Mouse (Mus musculus) CH12.LX (cell line): ENCODE measurements at regions not wholly inside any gene's neighbourhood (a gene's known extent, or its start where the extent isn't known, plus 50 kb on each side); places are given as distances from the start of the nearest gene placed in this dataset.

Source experiments
- DNase-seq: peaks from one replicate; pipeline ENCODE4 v3.0.0-alpha.2; 2013; ENCODE audit errors: extremely low read depth
- H3K27ac ChIP-seq: 2 replicates; pipeline ENCODE4 v1.5.1; 2012; ENCODE audit warnings: low read depth, mild to moderate bottlenecking, control low read depth, moderate library complexity; ENCODE audit not compliant: insufficient read depth
- H3K27me3 ChIP-seq: replicated peaks from 2 replicates; pipeline ENCODE3; 2012; ENCODE audit warnings: inconsistent platforms
- H3K36me3 ChIP-seq, 2 experiments: replicated peaks in 1 of 2; 2 replicates each; pipeline versions ENCODE3 to v1.6.1; 2012; ENCODE audit warnings: inconsistent platforms in 1 of 2, low read length in 1 of 2, mild to moderate bottlenecking in 1 of 2, mixed read lengths in 1 of 2, moderate library complexity in 1 of 2; ENCODE audit not compliant: control insufficient read depth in 1 of 2, insufficient read depth in 1 of 2
- H3K4me1 ChIP-seq, 2 experiments: 2 replicates each; pipeline ENCODE4 v1.6.1; 2012; ENCODE audit warnings: inconsistent platforms in 1 of 2, moderate library complexity in 1 of 2; ENCODE audit not compliant: insufficient read depth in 2 of 2, control insufficient read depth in 1 of 2
- H3K4me2 ChIP-seq: 2 replicates; pipeline ENCODE4 v1.6.1; 2012; ENCODE audit warnings: low read depth, mild to moderate bottlenecking, control low read depth; ENCODE audit not compliant: poor library complexity, insufficient read depth, severe bottlenecking
- H3K4me3 ChIP-seq, 3 experiments: fragments of 150-350 bp in 1 of 3; sonication (generic) in 1 of 3; replicated peaks in 1 of 3; 2 replicates each; pipeline versions ENCODE3 to v1.5.1; 2011 to 2012; ENCODE audit warnings: low read depth in 2 of 3, low read length in 2 of 3, mild to moderate bottlenecking in 2 of 3, moderate library complexity in 2 of 3, control low read depth in 1 of 3, improper control_type of control experiment in 1 of 3, inconsistent platforms in 1 of 3, mixed read lengths in 1 of 3; ENCODE audit not compliant: poor library complexity in 1 of 3
- H3K79me2 ChIP-seq: replicated peaks from 2 replicates; pipeline ENCODE4 v1.6.1; 2012; ENCODE audit warnings: mild to moderate bottlenecking, moderate library complexity; ENCODE audit not compliant: control insufficient read depth, poor library complexity, insufficient read depth, severe bottlenecking; ENCODE audit errors: extremely low read depth
- H3K9ac ChIP-seq: 2 replicates; pipeline ENCODE4 v1.6.1; 2012; ENCODE audit warnings: low read depth, mild to moderate bottlenecking, control low read depth, moderate library complexity; ENCODE audit not compliant: insufficient read depth
- H3K9me3 ChIP-seq: replicated peaks from 2 replicates; pipeline ENCODE3; 2012; ENCODE audit warnings: low read length, inconsistent platforms, mixed read lengths
- BHLHE40 ChIP-seq: IDR thresholded peaks from 2 replicates; pipeline ENCODE4 v1.6.1; 2011; ENCODE audit warnings: mild to moderate bottlenecking, low read depth, low read length, improper control_type of control experiment
- CTCF ChIP-seq, 2 experiments: IDR thresholded peaks in 1 of 2; conservative IDR thresholded peaks in 1 of 2; 2 replicates each; pipeline ENCODE4 v1.5.1; 2011 to 2012; ENCODE audit warnings: low read depth in 2 of 2, low read length in 2 of 2, improper control_type of control experiment in 1 of 2, inconsistent platforms in 1 of 2, mild to moderate bottlenecking in 1 of 2, moderate library complexity in 1 of 2
- E2F4 ChIP-seq: IDR thresholded peaks from 2 replicates; pipeline ENCODE4 v1.6.1; 2011; ENCODE audit warnings: low read depth, low read length, improper control_type of control experiment; ENCODE audit not compliant: insufficient replicate concordance
- EP300 ChIP-seq: IDR thresholded peaks from 2 replicates; pipeline ENCODE4 v1.6.1; 2011; ENCODE audit warnings: low read length, improper control_type of control experiment
- ETS1 ChIP-seq: conservative IDR thresholded peaks from 2 replicates; pipeline ENCODE4 v1.6.1; 2012; ENCODE audit warnings: low read depth, mild to moderate bottlenecking, inconsistent platforms, low read length, improper control_type of control experiment, moderate library complexity
- GABPA ChIP-seq: IDR thresholded peaks from 2 replicates; pipeline ENCODE4 v1.6.1; 2012; ENCODE audit warnings: low read depth, low read length, improper control_type of control experiment, inconsistent platforms; ENCODE audit not compliant: insufficient replicate concordance
- HCFC1 ChIP-seq: IDR thresholded peaks from 2 replicates; pipeline ENCODE4 v1.6.1; 2012; ENCODE audit warnings: low read depth, mild to moderate bottlenecking, inconsistent platforms, low read length, improper control_type of control experiment
- IRF4 ChIP-seq: IDR thresholded peaks from 2 replicates; pipeline ENCODE4 v1.6.1; 2014; ENCODE audit warnings: low read depth, mild to moderate bottlenecking, inconsistent platforms, low read length, improper control_type of control experiment
- KAT2A ChIP-seq: IDR thresholded peaks from 2 replicates; pipeline ENCODE4 v1.6.1; 2012; ENCODE audit warnings: low read length, improper control_type of control experiment, inconsistent platforms; ENCODE audit not compliant: insufficient replicate concordance
- MAFK ChIP-seq: IDR thresholded peaks from 2 replicates; pipeline ENCODE4 v1.6.1; 2011; ENCODE audit warnings: low read length, improper control_type of control experiment; ENCODE audit not compliant: insufficient replicate concordance
- MAX ChIP-seq: IDR thresholded peaks from 2 replicates; pipeline ENCODE4 v1.6.1; 2011; ENCODE audit warnings: low read length, improper control_type of control experiment
- MAZ ChIP-seq: IDR thresholded peaks from 2 replicates; pipeline ENCODE4 v1.6.1; 2012; ENCODE audit warnings: low read depth, mild to moderate bottlenecking, inconsistent platforms, low read length, improper control_type of control experiment, moderate library complexity
- MXI1 ChIP-seq: IDR thresholded peaks from 2 replicates; pipeline ENCODE4 v1.6.1; 2011; ENCODE audit warnings: mild to moderate bottlenecking, low read depth, low read length, improper control_type of control experiment
- MYC ChIP-seq: IDR thresholded peaks from 2 replicates; pipeline ENCODE4 v1.6.1; 2011; ENCODE audit warnings: low read depth, mild to moderate bottlenecking, improper control_type of control experiment, low read length
- NELFE ChIP-seq: IDR thresholded peaks from 2 replicates; pipeline ENCODE4 v1.6.1; 2011; ENCODE audit warnings: low read depth, low read length, improper control_type of control experiment
- NRF1 ChIP-seq: IDR thresholded peaks from 2 replicates; pipeline ENCODE4 v1.6.1; 2014; ENCODE audit warnings: low read depth, mild to moderate bottlenecking, inconsistent platforms, low read length, improper control_type of control experiment, moderate library complexity
- PAX5 ChIP-seq: IDR thresholded peaks from 2 replicates; pipeline ENCODE4 v1.6.1; 2012; ENCODE audit warnings: low read length, inconsistent platforms, mixed read lengths
- RAD21 ChIP-seq: IDR thresholded peaks from 2 replicates; pipeline ENCODE4 v1.6.1; 2011; ENCODE audit warnings: low read depth, mild to moderate bottlenecking, low read length, improper control_type of control experiment, moderate library complexity
- RCOR1 ChIP-seq: conservative IDR thresholded peaks from 2 replicates; pipeline ENCODE4 v1.6.1; 2012; ENCODE audit warnings: low read depth, mild to moderate bottlenecking, inconsistent platforms, low read length, improper control_type of control experiment
- SIN3A ChIP-seq: IDR thresholded peaks from 2 replicates; pipeline ENCODE4 v1.6.1; 2012; ENCODE audit warnings: low read length, improper control_type of control experiment, inconsistent platforms
- SMC3 ChIP-seq: IDR thresholded peaks from 2 replicates; pipeline ENCODE4 v1.6.1; 2011; ENCODE audit warnings: low read depth, low read length, improper control_type of control experiment
- TCF12 ChIP-seq: IDR thresholded peaks from 2 replicates; pipeline ENCODE4 v1.6.1; 2014; ENCODE audit warnings: low read depth, mild to moderate bottlenecking, inconsistent platforms, low read length, improper control_type of control experiment
- UBTF ChIP-seq: IDR thresholded peaks from 2 replicates; pipeline ENCODE4 v1.6.1; 2012; ENCODE audit warnings: low read depth, mild to moderate bottlenecking, inconsistent platforms, low read length, improper control_type of control experiment, moderate library complexity
- USF1 ChIP-seq: IDR thresholded peaks from 2 replicates; pipeline ENCODE4 v1.6.1; 2014; ENCODE audit warnings: low read depth, mild to moderate bottlenecking, inconsistent platforms, low read length, improper control_type of control experiment
- USF2 ChIP-seq: conservative IDR thresholded peaks from 2 replicates; pipeline ENCODE4 v1.6.1; 2011; ENCODE audit warnings: low read depth, low read length, improper control_type of control experiment
- ZC3H11A ChIP-seq: IDR thresholded peaks from 2 replicates; pipeline ENCODE4 v1.6.1; 2012; ENCODE audit warnings: low read depth, mild to moderate bottlenecking, inconsistent platforms, low read length, improper control_type of control experiment
- ZKSCAN1 ChIP-seq: IDR thresholded peaks from 2 replicates; pipeline ENCODE4 v1.6.1; 2012; ENCODE audit warnings: low read depth, inconsistent platforms, low read length, improper control_type of control experiment, borderline replicate concordance
- ZMIZ1 ChIP-seq: IDR thresholded peaks from 2 replicates; pipeline ENCODE4 v1.6.1; 2012; ENCODE audit warnings: low read depth, mild to moderate bottlenecking, inconsistent platforms, low read length, improper control_type of control experiment
- dilution Hi-C: fragments of 300-500 bp; cut with MboI; formaldehyde crosslinking; loops from 2 replicates; pipeline ENCODE4 v1.14.3; 2020; ENCODE audit warnings: low sequenced_read_pairs; ENCODE audit not compliant: extremely low pct_unique_long_range_greater_than_20kb, extremely low pct_ligation_motif_present
- in situ Hi-C: fragments of 300-500 bp; cut with MboI; formaldehyde crosslinking; loops from 3 replicates; pipeline ENCODE4 v1.14.3; 2019; ENCODE audit warnings: low sequenced_read_pairs, low pct_ligation_motif_present, low pct_unique_long_range_greater_than_20kb, mixed read lengths

DNA sequence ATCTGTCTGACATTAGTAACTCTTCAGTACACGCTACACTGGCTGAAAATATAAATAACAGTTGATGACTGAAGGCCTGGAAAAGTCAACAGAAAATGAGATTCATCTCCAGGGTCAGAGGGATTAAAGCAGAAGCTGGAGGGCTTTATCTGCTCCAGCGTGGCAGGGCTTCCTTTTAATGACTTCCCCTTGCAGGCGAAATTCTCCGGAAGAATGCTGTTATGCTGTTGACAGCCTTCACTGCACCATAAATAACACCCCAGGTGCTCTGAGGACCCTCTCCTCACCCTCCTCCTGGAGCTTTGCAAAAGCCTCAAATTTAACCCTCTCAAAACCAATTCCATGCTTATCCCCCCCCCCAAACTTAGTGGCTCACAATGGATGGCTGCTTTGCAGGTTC lies 188.0 kb upstream of the Camk1g start:
- TF ChIP-seq TCF12 (no peak), ETS1 (no peak), IRF4 (no peak)
- TF ChIP-seq, all 38 proteins: peak for 0
- Histone ChIP-seq H3K9ac (no peak overlapping the region), H3K79me2 (no peaks in the 10 kb centered on the region), H3K4me3 (no peak overlapping the region), H3K27me3 (peaks cover 62% of the 10 kb centered on the region), H3K27ac (no peak overlapping the region), H3K4me1 (no peaks in the 10 kb centered on the region), H3K9me3 (no peaks in the 10 kb centered on the region), H3K36me3 (no peaks in the 10 kb centered on the region), H3K4me2 (no peak overlapping the region)
- in situ Hi-C loops (no loop called here), dilution Hi-C loops (no loop called here)
- DNase-seq: no peak

- dilution Hi-C loops: no loop called here
- no peaks in the 10 kb centered on the region for H3K36me3 ChIP-seq
Observed at GRCm38 (mm10) chr1:193554731-193555130, 184.6 kb upstream of the Camk1g start.

DNA sequence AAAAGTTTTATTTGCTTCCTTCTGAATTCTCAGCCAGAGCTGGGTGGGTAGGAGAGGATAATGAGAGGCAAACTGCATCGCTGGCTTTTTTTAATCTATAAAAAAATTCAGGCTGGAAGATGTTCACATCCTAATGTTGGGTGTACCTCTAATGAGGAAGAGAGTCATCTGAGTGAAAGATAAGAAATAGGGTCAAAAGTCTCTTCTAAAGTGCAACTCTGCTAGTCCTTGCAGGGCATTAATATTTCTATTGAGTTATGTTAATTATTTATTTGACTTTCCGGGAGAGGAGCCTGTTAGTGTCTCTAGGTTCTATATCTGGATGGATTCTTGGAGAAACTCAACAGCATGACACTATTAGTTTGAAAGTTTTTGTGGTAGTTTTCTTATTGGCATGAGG lies 182.2 kb upstream of the Camk1g start:
- dilution Hi-C loops: no loop called here
- DNase-seq: no peak
- TF ChIP-seq ZKSCAN1 (no peak), SMC3 (no peak), GABPA (no peak), USF2 (no peak), ETS1 (no peak), RAD21 (no peak), ZC3H11A (no peak), HCFC1 (no peak), NRF1 (no peak), MAX (no peak), MXI1 (no peak), KAT2A (no peak), RCOR1 (no peak)
- H3K4me3 ChIP-seq: no peak overlapping the region
- H3K27ac ChIP-seq: no peak overlapping the region
- in situ Hi-C loops: no loop called here
- no peaks in the 10 kb centered on the region for H3K79me2 ChIP-seq
- H3K9me3 ChIP-seq: no peaks in the 10 kb centered on the region
- no peak overlapping the region for H3K4me2 ChIP-seq
- no peaks in the 10 kb centered on the region for H3K36me3 ChIP-seq
- H3K9ac ChIP-seq: no peak overlapping the region
- H3K4me1 ChIP-seq: no peaks in the 10 kb centered on the region
- peaks cover 52% of the 10 kb centered on the region for H3K27me3 ChIP-seq

More at GRCm38 (mm10) chr1:193554731-193555130, 184.6 kb upstream of the Camk1g start:
- peaks cover 56% of the 10 kb centered on the region for H3K27me3 ChIP-seq
- no peak for TF ChIP-seq MXI1
- TF ChIP-seq BHLHE40: no peak
- no peak for TF ChIP-seq MAZ
- no peak for TF ChIP-seq UBTF
- TF ChIP-seq USF1: no peak
- no peak for TF ChIP-seq EP300
- TF ChIP-seq KAT2A: no peak
- TF ChIP-seq PAX5: no peak
- no peak for TF ChIP-seq SIN3A
- no peak for TF ChIP-seq MYC
- no peak for TF ChIP-seq CTCF (conservative IDR thresholded peaks at IDR 0.05 in 1 of 2, IDR thresholded peaks at IDR 0.05 in 1 of 2; ENCODE audit: low read depth in 2 of 2, low read length in 2 of 2)
- no peak for TF ChIP-seq ZMIZ1
- TF ChIP-seq TCF12: no peak
- TF ChIP-seq MAFK: no peak
- no peak for TF ChIP-seq ZKSCAN1
- TF ChIP-seq NELFE: no peak
- TF ChIP-seq E2F4: no peak
- TF ChIP-seq HCFC1: no peak
- no peak overlapping the region for H3K27ac ChIP-seq
- H3K9ac ChIP-seq: no peak overlapping the region
- H3K4me3 ChIP-seq: no peak overlapping the region
- no peak overlapping the region for H3K4me2 ChIP-seq
- no peaks in the 10 kb centered on the region for H3K79me2 ChIP-seq
- H3K4me1 ChIP-seq: no peaks in the 10 kb centered on the region
- DNase-seq: no peak
- in situ Hi-C loops: no loop called here
- no peaks in the 10 kb centered on the region for H3K9me3 ChIP-seq
